Mouse (Mus musculus): Measurements from ENCODE around the gene Ctrc.

Gene Ctrc

DNA sequence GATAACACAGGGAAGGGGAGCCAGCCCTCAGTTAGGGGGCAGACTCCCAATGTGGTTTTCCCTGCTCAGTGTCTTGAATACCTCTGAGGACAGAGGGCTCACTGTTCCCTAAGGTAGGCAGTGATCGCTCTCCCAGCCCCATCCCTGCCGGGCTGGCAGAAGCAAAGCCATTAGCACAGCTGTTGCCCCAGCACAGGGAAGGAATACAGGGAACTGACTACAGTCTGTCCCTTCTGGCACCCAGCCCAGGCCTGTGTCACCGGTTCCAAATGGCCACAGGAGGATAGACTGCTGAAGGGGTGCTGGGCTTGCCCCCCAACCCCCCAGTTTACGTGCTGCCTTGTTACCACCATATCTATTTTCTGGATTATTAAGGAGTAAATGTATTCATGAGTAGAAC is 21.3 kb upstream of the Ctrc start:
- DNase-seq (ENCODE audit: low spot score): no peak

DNA sequence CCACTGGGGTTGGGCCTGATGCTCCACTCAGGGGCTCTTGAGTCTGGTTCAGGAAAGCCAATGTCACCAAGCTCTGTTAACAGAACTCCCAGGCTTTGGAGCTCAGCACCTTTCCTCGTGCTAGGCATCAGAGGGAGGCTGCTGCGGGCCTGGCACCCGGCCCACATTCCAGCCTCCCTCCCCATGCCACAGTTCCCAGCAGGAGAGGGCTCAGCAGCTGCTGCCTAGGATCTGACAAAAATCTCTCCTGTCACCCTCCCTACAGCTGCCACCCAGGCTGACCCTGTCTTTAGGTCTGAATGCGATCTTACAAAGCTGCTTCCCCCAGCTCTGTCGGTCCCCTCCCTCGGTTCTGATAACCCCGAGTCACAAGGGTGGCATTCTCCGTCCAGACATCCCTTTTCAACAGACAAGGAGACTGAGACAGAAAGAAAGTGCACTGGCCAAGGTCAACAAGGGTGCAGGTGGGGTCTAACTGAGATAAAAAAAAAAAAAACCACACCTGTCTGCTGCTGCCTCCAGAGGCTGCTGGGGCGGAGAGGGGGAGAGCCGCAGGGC is 20.9 kb upstream of the Ctrc start:
- DNase-seq (ENCODE audit: low spot score): no peak

DNA sequence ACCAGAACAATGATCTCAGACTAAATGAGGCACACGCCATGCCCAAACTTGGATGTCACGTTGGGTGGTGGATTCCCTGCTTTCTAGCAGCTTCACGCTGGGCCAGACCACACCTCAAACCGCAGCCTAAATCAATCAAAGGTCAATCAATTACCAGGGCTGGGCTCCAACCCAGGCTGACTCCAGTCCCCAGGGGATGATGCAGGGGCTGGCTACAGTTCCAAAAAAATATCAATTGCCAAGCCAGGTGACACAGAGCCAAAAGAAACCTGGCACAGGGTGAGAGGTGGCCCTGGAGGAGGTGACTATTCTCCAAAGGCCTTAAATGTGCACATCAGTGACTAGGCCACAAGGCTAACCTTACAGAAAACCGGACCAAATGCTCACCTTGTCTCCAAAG is 19.4 kb upstream of the Ctrc start:
- DNase-seq (ENCODE audit: low spot score): no peak

DNA sequence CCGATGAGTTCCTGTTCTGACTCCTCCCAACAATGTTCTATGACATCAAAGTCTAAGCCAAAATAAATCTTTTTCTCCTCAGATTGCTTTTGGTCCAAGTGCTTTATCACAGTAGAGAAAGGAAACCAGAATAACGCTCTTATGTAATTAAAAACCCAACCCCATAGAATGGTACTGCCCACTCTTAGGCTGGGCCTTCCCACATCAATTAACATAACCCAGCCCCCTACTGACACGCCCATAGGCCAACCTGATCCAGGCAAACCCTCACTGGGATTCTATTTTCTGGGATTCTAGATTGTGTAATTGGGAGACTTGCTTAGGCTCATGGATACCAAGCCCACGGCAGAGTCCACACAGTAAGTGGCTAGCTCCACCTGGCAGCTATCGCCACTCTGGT is 18.8 kb upstream of the Ctrc start:
- DNase-seq (ENCODE audit: low spot score): no peak

DNA sequence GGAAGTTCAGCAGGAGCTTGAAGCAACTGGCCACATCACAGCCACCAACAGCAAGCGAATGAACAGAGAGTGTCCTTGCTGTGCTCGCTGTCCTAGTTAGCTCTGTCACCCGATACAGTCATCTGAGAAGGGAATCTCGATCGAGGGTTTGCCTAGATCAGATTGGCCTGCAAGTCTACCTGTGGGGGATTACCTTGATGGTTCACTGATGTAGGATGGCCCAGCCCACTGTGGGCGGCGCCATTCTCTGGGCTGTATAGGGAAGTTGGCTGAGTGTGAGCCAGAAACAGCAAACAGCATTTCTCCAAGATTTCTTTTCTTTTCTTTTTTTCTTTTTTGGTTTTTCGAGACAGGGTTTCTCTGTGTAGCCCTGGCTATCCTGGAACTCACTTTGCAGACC is 18.3 kb upstream of the Ctrc start:
- no peak for DNase-seq (ENCODE audit: low spot score)

DNA sequence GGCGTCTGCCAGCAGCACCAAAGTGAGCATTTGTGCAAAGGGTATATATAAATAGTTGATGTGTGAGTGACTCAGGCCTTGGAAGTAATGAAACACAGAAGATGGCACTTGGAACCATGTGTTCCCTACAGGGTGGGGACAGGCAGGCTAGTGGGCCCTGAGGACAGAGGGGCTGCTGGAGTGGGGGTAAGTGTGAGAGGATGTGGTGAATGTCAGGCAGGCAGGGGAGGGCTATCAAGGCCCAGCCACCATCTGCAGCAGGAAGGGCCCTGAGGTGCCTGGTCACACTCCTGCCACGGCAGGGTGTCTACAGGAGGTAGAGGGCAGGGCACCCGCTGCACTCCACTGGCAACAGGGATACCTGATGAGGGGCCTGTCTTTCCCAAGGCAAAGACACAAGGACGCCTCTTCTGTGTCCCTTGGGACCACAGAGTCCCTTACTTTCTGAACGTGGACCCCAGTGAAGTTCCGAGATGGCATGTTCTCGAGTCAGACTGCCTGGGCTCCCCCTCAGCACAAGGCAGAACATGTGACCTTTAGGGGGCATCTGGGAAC is 17.6 kb upstream of the Ctrc start:
- DNase-seq (ENCODE audit: low spot score): no peak

DNA sequence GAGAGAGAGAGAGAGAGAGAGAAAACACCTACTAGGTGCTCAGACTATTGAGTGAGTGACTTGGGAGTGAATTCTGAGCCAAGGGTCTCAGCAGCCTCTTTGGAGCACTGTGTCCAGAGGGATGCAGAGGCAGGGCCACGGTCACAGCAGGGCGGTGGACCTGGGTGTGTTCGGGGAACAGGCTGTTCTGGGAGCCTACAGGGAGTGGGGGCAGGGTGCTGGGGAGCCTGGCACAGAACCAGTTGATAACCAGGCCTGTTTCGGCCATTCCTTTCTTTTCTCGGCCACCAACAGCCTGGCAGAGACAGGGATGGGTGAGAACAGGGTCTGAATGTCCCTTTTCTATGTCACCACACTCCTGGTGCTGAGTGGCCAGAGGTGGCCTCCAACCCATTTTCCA is 16.7 kb upstream of the Ctrc start:
- DNase-seq (ENCODE audit: low spot score): no peak

DNA sequence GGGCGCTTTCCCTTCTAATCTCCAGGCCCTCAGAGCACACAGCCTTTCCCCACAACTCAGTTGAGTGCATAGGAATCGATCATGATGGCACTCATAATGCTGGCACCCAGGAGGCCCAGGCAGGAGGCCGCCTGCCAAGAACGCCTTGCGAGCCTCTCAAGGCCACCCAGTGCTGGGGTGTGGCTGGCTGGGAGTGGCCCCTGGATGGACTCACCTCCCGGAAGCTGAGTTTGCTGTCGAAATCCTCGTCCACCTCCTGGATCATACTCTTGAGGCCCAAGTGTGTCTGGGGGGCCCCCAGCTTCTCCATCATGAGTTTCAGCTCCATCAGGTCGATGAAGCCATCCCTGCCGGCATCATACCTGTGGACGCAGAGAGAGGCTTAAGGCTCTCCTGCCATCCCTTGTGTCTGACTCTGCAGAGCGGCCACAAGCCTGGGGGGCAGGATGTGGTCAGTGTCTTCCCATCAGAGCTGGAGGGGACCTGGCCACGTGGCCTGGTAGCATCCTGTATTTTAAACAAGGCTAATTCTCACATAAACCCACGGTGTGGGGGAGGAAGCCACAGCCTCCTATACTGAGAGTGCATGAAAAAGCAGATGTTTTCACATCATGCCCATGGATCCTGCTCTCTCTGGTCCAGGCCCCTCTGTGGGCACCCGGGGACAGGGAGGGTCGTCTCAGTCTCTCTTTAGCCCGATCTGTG is 15.6 kb upstream of the Ctrc start:
- no peak for DNase-seq (ENCODE audit: low spot score)

DNA sequence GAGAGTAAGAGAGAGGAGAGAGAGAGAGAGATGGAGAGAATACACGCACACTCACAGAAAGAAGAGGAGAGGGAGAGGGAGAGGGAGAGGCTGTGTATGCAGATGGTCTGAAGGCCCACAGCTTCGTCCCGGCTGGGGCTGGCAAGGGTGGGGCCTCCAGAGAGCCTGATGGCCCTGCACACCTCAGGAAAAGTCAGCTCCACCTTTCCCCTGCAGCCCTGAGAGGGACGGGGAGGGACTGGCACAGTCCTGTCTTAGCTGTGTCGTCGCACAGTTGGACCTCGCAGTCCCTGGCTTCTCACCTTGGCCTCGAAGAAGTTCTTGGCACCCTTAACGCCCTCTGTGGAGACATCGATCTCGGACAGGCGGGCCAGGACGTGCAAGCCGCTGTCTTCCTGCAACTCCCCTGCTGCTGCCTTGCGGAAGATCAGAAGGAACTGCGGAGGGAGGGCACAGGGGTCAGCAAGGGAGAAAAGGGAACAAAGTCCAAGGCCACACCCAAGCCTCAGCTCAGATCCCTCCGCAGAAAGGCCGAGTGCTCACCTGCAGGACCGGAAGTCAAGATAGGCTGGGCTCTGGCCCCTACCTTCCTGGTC is 14.2 kb upstream of the Ctrc start:
- no peak for DNase-seq (ENCODE audit: low spot score)

DNA sequence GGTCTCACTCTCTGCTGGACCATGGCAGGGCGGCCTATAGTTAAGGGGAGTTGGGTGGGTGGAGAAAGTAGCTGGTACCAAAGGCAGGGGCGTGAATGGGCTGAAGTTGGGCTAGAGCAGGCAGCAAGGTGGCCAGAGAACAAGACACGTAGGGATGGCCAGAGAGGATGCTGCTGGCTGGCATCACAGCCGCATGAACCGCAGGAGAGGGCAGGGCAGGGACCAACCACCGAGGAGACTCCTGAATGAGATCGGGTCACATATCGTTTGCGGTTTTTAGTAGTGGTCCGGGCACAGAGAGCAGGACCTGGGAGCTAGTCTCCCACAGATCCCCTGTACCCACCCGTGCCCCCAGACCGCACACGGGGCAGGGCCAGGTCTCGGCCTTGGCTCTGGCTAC is 13.2 kb upstream of the Ctrc start:
- no peak for DNase-seq (ENCODE audit: low spot score)

DNA sequence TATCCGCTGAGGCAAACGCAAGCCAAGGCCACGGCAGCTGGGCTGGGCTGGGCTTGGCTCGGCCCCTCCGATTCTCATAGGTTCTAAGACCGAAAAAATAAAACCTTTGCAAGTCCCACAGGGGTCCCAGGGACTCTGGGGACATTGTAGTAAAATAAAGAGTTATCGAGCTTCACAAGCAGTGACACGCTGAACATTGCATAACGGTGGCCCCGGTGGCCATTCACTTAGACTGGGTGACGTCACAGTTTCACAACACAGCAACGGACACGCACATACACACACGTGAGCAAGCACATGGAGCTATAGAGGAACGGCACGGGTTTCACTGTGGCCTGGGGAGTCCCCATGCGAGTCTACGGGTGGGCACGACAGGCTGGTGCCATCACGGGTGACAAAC is 12.3 kb upstream of the Ctrc start:
- DNase-seq (ENCODE audit: low spot score): no peak

DNA sequence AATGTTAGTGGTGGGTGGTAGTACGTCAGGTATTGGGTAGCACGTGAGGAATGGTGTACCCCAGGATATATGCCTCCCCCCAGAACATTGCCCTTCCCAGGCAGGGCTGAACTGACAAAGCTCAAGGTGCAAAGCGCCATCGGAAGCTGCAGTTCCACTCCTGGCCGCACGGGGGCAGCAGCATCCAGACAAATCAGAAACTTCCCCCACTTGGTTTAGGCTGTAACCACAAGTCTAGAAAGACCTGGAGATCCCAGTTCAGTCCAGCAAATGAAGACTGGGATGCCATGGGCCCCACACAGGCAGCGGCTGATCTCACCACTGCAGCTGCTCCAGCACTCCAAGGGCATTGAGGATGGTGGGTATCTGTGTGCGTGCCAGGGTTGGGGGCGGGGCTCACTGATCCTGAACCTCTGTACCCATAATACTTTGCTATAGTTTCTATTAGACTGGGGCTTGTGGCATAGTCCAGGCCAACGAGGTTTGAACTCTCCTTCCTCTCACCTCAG is 11.3 kb upstream of the Ctrc start:
- DNase-seq (ENCODE audit: low spot score): no peak

DNA sequence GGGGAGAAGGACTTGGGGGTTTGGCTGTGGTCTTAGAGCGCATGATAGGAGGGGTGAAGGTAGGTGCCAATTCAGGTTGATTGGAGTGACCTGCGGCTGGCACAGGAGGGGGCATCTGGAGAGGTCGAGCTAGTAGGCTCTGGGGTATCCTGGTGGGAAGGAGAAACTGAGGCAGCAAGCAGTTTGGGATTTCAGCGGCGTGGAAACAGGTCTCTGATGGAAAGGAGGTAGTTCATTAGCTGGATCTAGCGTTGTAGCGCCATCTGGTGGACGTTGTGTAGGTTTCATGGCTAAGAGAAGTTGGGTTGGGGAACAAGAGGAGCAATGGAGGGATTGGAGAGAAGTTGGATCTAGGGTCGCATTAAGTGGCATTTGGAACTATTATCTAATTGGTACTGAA is 7.3 kb upstream of the Ctrc start:
- no peak for DNase-seq (ENCODE audit: low spot score)

DNA sequence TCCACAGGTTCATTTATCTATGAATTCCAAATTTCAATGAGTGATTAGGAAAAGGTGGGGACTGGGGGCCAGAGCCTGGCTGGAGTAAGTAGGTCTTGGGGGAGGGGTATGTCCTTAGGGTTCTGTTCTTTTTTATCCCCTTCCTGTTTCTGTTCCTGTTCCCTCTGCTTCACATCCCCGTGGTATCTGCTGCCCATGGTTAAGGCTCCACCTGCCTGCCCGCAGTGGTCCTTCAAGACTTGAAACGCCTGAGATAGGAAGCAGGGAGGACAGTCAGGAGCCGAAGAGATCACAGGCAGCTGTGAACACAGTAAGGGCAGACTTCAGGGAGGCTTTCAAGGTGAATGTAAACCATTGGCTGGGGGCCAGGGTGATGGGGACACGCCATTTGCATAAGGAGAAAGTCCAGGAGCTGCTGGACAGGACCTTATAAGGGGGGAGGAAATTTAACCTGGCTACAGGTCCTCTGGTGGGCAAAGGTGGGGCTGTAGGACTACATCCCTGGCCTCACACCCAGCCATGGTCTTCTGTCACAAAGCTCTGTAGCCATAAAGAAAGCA is 11.5 kb downstream of the Ctrc start:
- no peak for DNase-seq (ENCODE audit: low spot score)

DNA sequence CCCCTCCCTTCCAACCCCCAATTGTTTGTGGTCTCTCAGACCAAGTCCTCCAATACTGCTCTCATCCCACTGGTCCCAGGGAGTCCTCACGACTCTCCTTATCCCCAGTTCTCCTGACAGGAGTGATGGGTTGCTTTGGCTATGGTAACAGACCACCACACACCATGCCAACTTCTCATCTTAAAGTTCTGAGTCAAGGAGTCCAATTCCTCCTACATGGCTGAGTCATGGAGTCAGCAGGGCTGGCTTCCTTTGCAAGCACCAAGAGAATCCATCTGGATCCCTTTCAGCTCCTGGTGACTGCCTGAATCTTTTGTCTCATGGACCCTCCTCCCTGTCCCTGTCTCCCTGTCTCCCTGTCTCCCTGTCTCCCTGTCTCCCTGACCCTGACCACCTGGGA is 12.2 kb downstream of the Ctrc start:
- no peak for DNase-seq (ENCODE audit: low spot score)

DNA sequence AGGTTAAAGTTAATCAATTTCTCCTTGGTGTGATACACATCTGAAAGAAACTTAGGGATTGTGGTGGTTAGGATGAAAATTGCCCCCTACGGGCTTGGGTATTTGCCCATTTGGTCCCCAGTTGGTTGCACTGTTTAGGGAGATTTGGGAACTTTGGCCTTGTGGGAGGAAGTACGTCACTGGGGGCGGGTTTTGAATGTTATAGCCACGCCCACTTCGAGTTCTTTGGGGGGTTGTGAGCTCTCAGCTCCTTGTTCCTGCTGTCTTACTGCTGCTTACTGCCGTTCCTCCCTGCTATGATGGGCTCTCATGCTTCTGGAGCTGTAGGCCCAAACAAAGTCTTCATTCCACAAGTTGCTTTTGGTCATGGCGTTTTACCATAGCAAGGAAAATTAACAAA is 14.8 kb downstream of the Ctrc start:
- DNase-seq (ENCODE audit: low spot score): no peak

DNA sequence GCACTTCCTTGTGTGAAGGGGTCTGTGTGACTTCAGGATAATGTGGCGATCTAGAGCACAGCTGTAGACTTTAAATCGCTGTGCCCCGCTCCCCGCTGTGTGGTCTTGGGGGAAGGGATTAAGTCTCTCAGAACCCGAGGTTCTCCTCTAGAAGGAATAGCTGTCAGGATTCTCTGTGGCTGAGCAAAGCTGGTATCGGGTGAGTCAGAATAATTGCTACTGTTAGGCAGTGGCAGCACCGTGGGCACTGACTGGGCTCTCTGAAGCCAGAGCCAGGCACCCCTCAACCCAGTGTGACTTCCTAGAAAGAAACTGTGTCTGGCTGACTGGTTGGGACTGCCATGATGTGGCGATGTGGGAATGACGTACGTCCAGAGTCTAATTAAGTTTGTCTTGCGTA is 15.8 kb downstream of the Ctrc start:
- no peak for DNase-seq (ENCODE audit: low spot score)

DNA sequence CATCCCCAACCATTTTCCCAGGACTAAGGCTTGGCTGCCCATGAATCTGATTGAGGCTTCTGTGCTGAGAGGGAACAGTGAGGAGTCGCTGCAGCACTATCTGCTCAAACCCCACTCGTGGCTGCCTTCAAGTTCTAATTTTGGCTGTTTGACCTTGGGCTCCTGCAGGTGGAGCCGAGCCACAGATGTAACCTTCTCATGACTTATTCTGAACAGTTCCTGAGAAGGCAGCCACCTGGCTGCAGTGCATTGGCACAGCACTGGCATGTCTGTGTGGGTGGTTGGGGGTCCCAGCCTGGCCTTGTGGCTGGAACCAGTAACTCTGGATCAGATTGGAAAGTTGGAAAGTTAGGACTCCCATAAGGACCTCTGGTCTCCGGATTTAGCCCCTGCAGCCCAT is 18.0 kb downstream of the Ctrc start:
- DNase-seq (ENCODE audit: low spot score): no peak

DNA sequence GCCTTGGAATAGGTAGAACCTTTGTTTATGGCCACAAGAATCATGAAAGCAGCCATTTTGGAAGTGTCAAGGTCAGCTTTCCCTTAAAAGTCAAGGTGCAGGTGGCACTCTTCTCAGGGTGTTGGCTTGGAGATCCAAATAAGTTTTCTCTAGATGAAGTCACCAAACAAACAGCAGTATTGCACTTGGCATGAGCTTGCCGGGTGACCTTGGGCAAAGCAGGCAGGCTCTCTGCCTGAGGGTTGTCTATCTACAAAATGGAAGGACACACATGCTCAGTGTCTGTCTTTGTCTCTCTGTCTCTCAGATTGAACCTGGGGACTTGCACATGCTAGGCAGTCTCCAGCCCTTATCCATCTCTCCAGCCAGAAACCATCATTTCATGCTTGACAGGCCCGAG is 18.8 kb downstream of the Ctrc start:
- DNase-seq (ENCODE audit: low spot score): no peak

DNA sequence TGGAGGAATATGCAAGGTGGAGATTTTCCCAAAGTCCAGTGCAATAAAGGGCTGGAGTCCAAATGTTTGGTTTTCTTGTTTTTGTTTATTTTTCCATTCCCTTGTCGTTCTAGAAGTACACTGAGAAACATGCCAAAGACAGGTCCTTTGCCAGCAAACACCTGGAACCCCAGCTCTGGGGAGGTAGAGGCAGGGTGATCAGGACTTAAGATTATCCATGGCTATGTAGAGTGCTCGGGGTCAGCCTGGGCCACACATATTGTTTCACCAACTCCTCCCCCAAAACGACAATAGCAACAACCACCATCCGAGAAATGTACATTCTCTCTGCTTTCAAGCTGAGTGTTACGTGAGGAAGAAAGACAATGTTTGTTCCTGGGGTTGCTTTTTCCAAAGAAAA is 20.1 kb downstream of the Ctrc start, which contains the start of gene Cela2a:
TSS of gene Cela2a (minus strand) at position 101 of the 400 bp plus-strand sequence.
- no peak for DNase-seq (ENCODE audit: low spot score)

DNA sequence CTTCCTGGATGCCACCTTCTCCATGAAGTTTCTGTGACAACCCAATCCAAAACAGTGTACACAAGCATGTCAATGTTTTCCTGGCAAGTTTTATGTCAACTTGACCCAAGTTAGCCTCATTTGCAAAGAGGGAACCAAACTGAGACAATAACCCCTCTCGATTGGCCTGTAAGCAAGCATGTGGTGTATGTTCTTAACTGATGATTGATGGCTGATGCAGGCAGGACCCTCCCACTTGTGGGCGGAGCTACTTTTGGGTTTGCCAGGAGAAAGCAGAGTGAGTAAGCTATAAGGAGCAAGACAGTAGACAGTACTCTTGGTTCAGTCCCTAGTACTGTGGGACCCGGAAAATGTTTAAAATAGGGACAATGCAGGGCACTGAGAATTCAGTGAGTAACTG is 23.2 kb downstream of the Ctrc start:
- DNase-seq (ENCODE audit: low spot score): no peak

DNA sequence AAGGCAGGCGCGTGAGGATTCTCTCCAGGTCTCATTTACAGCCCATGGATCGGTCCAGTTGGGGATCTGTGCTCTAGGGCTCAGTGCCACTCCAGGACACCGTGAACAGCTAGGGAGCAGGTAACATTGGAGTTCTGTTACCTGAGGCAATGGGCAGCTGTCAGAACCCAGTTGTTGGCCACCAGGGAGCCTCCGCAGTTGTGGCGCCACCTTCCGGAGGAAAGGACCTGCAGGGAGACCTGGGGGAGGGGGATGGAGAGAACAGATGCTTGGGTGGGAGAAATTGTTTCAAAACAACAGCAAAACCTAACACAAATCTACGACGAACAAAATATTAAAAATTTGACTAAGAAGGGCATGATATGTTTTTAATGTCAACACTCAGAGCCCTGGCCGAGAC is 24.1 kb downstream of the Ctrc start:
- no peak for DNase-seq (ENCODE audit: low spot score)

DNA sequence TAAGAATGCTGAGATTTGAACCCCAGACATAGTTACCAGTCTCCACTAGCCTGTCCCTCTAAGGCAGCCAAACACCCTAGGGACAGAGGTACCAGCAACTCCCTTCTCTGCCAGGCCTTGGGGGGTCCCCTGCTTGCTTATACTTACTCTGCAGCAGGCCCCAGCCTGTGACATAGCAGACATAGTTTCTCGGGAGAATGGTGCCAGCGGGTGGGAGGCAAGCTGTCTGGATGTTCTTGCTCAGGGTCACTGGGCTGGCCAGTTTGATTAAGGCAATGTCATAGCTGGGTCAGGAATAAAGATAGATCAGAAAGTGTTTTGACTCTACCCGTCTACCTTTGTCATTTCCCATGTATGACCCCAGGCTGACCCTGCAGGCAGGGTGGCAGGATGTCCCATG is 25.0 kb downstream of the Ctrc start:
- DNase-seq (ENCODE audit: low spot score): no peak

Measured in left cerebral cortex, adult 11 months (tissue).